Mouse (Mus musculus) cerebellum, adult 8-10 months (tissue): ENCODE measurements around the gene Tbc1d10c.

ENCODE experiments used
- DNase-seq: peaks from one replicate; pipeline ENCODE4 v3.0.0; 2022

Gene Tbc1d10c

GRCm38 (mm10) chr19:4214771-4215450, 23.8 kb upstream of the Tbc1d10c start:
- no peak for DNase-seq

GRCm38 (mm10) chr19:4214071-4214770, 23.1 kb upstream of the Tbc1d10c start, which contains the start of the genes Clcf1 and AC109138.7:
TSS of gene Clcf1 (plus strand) at chr19:4214238.
TSS of gene AC109138.7 (plus strand) at chr19:4214357.
- no peak for DNase-seq

- no peak for DNase-seq
Measured at GRCm38 (mm10) chr19:4213524-4213974, 22.5 kb upstream of the Tbc1d10c start.

- no peak for DNase-seq
Measured at GRCm38 (mm10) chr19:4211891-4212588, 21.0 kb upstream of the Tbc1d10c start.

- DNase-seq, result no peak
Measured at GRCm38 (mm10) chr19:4208563-4208962, 17.5 kb upstream of the Tbc1d10c start.

- peak; percentile 65 for DNase-seq
Measured at GRCm38 (mm10) chr19:4206971-4207370, 15.9 kb upstream of the Tbc1d10c start.

- no peak for DNase-seq
Measured at GRCm38 (mm10) chr19:4204889-4205288, 13.8 kb upstream of the Tbc1d10c start.

- no peak for DNase-seq
Measured at GRCm38 (mm10) chr19:4203604-4204326, 12.7 kb upstream of the Tbc1d10c start.

GRCm38 (mm10) chr19:4203148-4203547, 12.1 kb upstream of the Tbc1d10c start:
- no peak for DNase-seq

GRCm38 (mm10) chr19:4202149-4202548, 11.1 kb upstream of the Tbc1d10c start:
- DNase-seq, result no peak

GRCm38 (mm10) chr19:4201291-4201909, 10.3 kb upstream of the Tbc1d10c start, which contains the start of gene Rad9a:
TSS of gene Rad9a (minus strand) at chr19:4201662.
- peak; percentile 96 for DNase-seq

GRCm38 (mm10) chr19:4197180-4197579, 6.1 kb upstream of the Tbc1d10c start:
- DNase-seq, result no peak

- no peak for DNase-seq
Measured at GRCm38 (mm10) chr19:4196548-4196947, 5.5 kb upstream of the Tbc1d10c start.

- no peak for DNase-seq
Measured at GRCm38 (mm10) chr19:4196048-4196447, 5.0 kb upstream of the Tbc1d10c start.

- DNase-seq, result peak; percentile 81
Measured at GRCm38 (mm10) chr19:4194776-4195650, 3.9 kb upstream of the Tbc1d10c start.

- no peak for DNase-seq
Measured at GRCm38 (mm10) chr19:4194021-4194724, 3.1 kb upstream of the Tbc1d10c start.

GRCm38 (mm10) chr19:4193129-4193528, 2.0 kb upstream of the Tbc1d10c start:
- DNase-seq, result no peak

GRCm38 (mm10) chr19:4192251-4192985, 1.3 kb upstream of the Tbc1d10c start:
- DNase-seq, result no peak

- DNase-seq, result peak; percentile 93
Measured at GRCm38 (mm10) chr19:4191528-4192250, 605 bp upstream of the Tbc1d10c start, which contains the start of gene Ppp1ca. TSS of gene Ppp1ca (plus strand) at chr19:4192065.
